Mouse (Mus musculus) cerebellum, adult 2 months (tissue): Measurements from ENCODE around the gene Atp8b2.

Source experiments
- CTCF ChIP-seq: fragments of 200-500 bp; IDR thresholded peaks from 2 replicates; pipeline ENCODE4 v1.5.1; 2011; ENCODE audit warnings: low read depth, mild to moderate bottlenecking, control low read depth, low read length, moderate library complexity, borderline replicate concordance; ENCODE audit not compliant: insufficient read depth
- POLR2A ChIP-seq: fragments of 200-500 bp; IDR thresholded peaks from 2 replicates; pipeline ENCODE4 v1.6.1; 2011; ENCODE audit warnings: low read length, control low read depth, borderline replicate concordance; ENCODE audit not compliant: insufficient read depth

GRCm38 (mm10) chr3:89962059-89962750, 1.1 kb downstream of the Atp8b2 start:
- TF ChIP-seq CTCF (no peak), POLR2A (no peak)
